Mouse (Mus musculus) CD8-positive naive resting alpha-beta T cell, adult 2 months (primary cell): ENCODE results near the gene Grhl1.
"Not testable (repeated sequence)": the region's sequence is repeated elsewhere in the genome, so short reads cannot be mapped to it uniquely, and the experiment has no call there.

Source experiments
- DNase-seq, 2 experiments: peaks; one replicate each; pipeline ENCODE4 v3.0.0; 2022; ENCODE audit warnings: low read depth in 2 of 2, low spot score in 2 of 2

Gene Grhl1

DNA sequence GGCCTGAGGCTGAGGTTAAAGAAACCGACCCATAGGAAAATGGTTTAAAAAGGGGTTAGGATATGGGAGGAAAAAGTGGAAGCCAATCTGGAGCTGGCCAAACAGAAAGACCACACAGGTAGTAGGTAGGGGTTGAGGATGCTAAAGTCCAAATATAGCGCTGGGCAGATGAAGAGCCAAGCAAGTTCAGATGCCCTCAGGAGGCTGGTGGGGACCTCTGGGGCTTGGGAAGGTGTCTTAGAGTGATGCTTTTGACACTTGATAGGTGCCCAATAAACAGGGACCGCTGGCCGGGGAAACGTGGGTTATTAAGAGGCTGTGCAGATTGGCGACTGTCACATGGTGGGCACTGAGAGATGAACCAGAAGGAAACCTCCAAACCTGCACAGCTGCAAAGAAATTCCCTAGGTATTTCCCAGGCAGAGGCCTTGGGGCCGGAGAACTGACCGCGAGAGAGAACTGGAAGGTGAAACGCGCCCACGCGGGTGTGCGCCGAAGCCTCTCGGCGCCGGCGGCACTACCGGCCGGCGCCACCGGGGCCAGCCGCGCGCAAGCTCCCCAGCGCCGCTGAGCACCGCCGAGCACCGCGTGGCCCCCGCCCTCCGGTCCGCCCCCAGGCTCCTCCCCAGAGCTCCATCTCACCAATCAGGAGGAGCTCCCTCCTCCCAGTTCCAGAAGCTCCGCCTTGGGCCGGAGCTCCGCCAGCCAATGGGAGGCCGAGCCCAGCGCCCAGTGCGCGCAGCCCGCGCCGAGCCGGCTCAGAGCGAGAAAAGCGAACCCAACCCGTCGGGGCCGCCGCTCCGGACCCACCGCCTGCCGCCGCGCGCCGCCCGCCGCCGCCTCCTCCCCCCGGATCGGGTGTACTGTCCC lies at the start of gene Grhl1:
TSS of gene Grhl1 (plus strand) at position 761 of the 870 bp plus-strand sequence.
- DNase-seq = peak; percentile 86 to 88

- not testable (repeated sequence) for DNase-seq
Measured at GRCm38 (mm10) chr12:24525065-24525464, 47.0 kb upstream of the Grhl1 start.

GRCm38 (mm10) chr12:24536390-24536789 lies 35.7 kb upstream of the Grhl1 start:
- no peak for DNase-seq

DNA sequence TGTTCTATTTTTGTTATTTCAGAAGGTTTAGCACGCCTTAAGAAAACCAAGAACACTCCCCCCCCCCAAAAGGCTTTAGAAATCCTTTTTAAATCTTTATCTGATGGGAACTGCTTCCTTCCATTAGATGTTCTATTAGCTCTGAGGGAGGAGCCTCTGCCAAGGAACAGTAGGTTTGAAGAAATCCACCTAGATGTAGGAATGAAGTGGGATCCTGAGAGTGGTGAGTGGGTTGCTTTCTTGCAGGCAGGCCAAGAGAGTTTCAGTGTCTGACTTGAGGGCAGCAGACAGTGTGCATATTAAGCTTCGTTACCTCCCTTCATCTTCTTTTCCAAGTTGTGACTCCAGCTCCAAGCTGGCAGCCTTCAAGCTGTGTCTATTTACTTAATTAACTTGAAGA lies 34.9 kb upstream of the Grhl1 start:
- no peak for DNase-seq

DNA sequence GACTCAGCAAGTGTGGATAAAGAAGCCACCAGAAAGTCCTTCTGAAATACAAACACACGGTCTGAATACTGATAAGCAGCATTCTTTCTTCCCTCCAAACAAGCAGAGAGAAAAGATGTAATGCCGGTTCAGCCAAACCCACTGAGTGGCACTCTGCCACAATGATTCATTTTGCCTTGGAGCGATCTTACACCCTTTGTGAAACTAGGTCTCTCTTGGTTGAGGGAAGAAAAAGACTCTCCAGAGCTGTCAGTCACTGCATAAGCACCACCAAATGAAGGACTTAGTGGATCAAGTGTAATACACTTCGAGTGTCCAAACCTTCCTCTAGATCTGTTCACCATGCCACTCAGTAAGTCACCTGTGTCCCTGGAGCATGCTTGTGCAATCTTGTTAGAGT lies 34.1 kb upstream of the Grhl1 start:
- no peak for DNase-seq

DNA sequence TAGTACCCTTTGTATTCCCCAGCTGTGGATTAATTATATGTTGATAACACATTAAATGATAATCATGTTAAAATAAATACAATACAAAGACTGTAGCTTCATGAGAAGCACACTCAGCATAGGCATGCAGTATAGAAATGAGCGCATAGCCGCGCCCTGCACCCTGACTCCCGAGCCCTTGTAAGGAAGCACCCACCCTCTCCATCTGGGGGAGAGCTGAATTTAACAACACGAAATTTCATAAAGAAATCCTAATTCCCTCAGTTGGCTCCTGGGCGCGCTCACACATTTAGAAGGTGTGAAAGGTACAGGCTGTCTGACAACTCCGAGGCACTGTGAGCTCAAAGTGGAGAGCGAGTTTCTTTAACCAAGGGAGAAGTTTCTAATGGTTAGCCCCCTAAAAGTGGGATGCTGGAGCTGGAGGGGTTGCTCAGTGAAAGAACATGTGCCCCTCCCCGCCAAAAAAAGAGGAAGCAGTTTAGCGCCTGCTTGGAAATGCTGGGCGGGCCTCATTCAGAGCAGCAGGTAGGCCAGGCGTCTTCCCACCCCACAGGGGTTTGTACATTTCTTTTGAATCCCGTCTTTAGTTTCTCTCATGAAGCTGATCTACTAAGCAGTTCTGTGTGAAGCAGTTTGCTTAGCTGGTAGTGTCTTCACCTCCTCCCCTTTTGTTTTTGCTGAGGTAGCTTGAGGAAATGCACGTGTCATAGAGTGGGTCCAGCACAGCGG lies 30.5 kb upstream of the Grhl1 start:
- no peak for DNase-seq

GRCm38 (mm10) chr12:24547686-24548085 lies 24.4 kb upstream of the Grhl1 start:
- DNase-seq = no peak

DNA sequence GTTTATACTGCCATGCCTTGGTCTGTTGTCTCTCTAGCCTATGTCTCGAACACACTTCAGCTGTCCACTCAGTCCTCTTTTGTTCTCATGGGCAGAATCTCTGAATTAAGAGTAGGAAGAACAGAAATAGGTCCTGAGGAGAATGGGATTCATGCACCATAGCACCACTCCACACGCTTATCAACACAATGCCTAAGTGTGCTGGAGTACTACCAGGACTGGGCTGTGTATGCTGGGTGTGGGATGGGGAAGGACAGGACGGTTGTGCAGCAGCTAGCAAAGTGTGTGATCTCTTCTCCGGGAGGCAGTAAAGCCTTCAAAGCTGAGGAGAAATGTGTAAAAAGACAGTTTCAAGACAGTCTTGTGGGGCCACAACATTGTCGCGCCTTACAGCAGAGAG lies 23.2 kb upstream of the Grhl1 start:
- DNase-seq = no peak

DNA sequence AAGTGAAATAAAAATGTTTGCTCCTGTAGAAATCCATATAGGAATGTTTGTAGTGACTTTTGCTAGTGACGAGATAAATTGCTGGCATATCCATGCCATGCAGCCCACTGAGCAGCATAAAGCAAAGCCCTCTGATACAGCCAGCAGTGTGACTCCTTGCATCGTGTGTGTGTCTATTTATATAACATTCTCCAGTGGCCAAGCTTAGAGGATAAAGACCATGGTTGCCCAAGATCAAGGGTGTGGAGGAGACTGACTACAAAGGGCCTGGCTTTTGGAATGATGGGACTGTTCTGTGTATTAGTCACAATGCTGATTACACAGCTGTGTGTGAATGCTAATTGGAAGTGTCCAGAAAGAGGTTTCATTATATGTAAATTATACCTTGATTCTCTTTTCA lies 19.6 kb upstream of the Grhl1 start:
- no peak for DNase-seq

DNA sequence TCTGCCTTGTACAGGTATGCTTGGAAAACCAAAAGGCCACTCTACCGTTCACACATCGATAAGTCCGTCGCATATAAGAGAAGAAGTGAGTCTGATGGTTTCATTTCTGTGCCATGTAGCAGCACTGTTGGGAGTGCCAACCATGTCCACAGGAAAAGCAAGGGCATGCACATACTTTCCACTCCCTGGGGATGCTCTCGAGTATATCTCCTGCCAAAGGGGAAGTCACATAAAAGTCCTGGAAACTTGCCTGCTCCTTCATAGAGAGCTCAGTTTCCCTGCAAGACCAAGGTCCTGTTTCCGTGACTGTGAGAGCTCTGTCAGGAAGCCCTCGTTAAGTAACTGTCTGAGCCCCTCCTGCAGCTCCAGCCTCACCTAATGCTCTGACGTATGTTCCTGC lies 16.1 kb upstream of the Grhl1 start:
- DNase-seq = no peak

DNA sequence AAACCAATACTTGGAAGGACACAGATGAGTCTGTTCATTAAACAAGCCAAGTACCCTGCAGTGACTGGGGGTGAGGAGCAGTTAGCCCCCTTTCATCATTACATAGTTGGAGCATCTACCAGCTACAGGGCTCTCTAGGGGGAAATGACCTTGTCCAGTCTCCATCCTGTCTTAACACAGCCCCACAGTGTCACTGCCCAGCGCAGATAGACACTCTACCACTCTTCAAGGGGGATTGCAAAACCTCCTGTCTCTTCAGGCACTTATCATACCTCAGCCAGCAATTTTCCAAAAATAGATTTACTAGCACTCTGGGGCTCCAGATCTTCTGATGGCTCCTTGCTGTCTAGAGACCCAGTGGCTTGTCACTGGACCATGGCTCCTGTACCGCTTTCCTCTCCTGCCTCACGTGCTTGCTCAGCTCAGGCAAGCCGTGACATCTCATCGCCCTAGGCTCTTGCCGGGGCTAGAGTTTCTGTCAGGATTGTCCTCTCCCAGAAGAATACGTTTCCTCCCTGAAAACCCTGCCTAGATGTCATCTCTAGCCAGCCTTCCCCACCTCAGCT lies 8.6 kb upstream of the Grhl1 start:
- DNase-seq = no peak

DNA sequence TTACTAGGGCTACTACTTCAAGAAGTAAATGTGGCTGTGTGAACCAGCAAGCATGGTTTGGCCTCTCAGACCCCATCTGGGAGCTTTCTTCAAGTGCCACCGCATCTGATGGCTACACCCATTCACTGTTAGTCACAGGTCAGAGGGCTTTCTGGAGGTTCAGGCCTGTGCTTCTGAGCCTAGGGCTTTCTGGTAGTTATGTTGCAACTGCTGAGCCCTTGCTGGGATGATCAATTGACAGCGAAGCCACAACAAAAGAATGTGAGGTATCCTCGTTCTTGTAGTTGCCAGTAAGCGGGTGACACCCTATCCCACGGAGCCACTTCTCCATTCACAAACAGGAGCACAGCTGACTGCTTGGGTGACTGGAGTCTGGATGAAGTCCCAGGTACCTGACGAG lies 6.8 kb upstream of the Grhl1 start:
- no peak for DNase-seq

- no peak for DNase-seq
Measured at GRCm38 (mm10) chr12:24567606-24568005, 4.5 kb upstream of the Grhl1 start.

GRCm38 (mm10) chr12:24572421-24573274 lies 565 bp downstream of the Grhl1 start:
- no peak for DNase-seq

- no peak for DNase-seq
Measured at GRCm38 (mm10) chr12:24573275-24573580, 1.1 kb downstream of the Grhl1 start.

DNA sequence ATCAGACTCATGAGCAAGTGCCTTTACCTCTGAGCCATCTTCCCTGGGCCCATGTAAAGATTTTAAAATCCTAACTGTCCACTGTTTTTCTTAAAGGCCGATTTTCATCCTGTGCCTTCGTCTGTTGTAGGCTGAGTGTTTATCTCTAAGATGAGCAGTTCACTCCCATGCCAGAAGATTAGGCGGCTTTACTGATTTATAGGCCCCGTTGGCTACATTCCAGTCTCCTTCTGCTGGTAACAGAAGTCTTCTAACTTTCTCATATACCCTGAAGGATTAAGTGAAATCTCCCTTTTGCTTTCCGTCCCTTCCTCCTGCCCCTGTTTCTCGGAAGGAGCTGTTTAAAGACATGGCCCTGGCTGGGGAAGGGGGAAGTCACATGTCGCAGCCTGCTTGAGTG lies 2.8 kb downstream of the Grhl1 start:
- no peak for DNase-seq

DNA sequence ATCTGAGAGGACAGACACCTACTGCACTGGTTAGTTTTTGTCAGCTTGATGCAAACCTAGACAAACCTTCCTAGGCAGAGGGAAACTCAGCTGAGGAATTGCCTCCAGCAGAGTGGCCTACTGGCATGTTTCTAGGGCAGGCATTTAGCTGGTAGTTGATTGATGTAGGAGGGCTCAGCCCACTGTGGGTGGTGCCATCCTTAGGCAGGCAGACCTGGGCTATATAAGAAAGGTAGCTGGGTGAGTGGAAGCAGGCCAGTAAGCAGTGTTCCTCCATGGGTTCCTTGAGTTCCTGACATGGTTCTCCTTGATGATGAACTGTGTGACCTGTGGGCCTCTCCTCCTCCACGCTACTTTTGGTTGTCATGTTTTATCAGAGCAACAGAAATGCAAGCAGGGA lies 8.4 kb downstream of the Grhl1 start:
- no peak for DNase-seq

DNA sequence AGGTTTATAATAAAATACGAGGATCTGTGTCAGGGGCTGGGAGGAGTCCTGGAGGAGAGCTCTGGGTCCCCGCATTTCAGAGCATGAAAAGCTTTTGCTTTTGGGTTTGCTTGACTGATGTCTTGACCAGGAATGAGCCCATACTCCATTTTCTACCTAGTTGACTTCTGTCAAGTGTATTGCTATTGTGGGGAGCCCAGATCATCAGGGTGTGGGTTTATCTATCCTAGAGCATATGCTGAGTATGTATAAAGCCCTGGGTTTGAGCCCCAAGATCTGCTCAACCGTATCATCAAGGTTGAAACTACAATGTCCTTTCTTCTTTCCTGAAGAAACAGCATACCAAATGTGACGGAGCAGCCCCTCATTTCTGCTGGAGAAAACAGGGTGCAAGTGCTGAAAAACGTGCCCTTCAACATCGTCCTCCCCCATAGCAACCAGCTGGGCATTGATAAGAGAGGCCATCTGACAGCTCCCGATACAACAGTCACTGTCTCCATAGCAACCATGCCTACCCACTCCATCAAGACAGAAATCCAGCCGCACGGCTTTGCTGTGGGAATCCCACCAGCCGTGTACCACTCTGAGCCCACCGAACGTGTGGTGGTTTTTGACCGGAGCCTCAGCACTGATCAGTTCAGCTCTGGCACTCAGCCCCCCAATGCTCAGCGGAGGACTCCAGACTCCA lies 9.1 kb downstream of the Grhl1 start:
- no peak for DNase-seq

- no peak for DNase-seq
Measured at GRCm38 (mm10) chr12:24583653-24584052, 11.6 kb downstream of the Grhl1 start.

DNA sequence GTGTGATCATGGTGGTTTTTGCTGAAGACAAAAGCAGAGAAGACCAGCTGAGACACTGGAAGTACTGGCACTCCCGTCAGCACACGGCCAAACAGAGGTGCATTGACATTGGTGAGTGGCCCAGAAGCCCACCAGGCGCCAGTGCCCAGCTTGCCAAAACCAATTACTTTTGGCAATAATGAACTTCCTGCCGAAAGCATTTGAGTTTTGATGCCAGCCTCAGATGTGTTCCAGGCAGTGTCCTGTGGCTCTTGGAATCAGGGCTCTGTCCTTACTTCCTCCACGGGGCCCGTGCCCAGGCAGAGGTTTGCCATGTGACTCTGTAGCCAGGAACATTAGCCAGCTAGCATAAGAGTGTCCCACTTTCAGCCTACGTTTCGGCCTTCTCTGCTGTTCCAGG lies 12.8 kb downstream of the Grhl1 start:
- DNase-seq = no peak

- no peak for DNase-seq
Measured at GRCm38 (mm10) chr12:24586193-24586592, 14.1 kb downstream of the Grhl1 start.
